Mouse (Mus musculus) CH12F3 (cell line): ENCODE measurements around the gene Nos3.

Experiments
- in situ Hi-C: fragments of 300-500 bp; cut with MboI; formaldehyde crosslinking; loops from 2 replicates; pipeline ENCODE4 v1.14.3; 2020; ENCODE audit warnings: low sequenced_read_pairs

Gene Nos3

DNA sequence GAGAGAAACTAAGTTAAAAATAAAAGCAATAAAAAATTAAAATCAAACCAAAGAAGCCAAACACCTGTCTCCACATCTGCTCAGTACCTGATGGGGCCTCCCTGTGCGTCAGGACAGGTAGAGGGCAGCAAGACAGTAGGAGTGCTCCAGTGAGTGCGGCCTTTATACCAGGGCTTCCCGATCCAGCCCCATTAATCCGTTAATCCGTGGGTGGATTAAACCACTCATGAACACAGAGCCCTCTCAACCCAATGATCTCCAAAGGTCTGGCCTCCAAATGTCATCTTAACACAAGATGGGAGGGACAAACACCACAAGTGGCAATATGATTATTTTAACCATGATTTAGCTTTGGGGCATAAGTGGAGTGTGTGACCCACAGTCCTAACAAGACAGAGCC lies 9.2 kb downstream of the Nos3 start:
- in situ Hi-C loops = no loop called here

DNA sequence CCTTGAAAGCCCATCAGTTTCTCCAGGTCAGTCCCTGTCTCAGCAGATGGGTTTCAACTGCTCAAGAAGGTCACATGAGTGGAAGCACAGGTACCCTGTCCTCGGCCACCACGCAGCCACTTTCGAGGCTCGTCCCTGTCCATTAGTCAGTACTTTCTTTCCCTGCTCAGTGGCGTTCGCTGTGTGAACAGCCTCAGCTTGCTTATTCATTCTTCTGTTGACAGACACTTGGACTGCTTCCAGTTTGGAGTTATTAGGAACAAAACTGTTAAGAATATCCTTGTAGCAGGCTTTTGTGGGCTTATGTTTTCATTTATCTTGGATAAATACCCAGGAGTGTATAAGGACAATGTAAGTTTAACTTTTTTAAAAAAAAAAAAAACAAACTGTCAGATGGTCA lies 9.6 kb downstream of the Nos3 start:
- in situ Hi-C loops = no loop called here

DNA sequence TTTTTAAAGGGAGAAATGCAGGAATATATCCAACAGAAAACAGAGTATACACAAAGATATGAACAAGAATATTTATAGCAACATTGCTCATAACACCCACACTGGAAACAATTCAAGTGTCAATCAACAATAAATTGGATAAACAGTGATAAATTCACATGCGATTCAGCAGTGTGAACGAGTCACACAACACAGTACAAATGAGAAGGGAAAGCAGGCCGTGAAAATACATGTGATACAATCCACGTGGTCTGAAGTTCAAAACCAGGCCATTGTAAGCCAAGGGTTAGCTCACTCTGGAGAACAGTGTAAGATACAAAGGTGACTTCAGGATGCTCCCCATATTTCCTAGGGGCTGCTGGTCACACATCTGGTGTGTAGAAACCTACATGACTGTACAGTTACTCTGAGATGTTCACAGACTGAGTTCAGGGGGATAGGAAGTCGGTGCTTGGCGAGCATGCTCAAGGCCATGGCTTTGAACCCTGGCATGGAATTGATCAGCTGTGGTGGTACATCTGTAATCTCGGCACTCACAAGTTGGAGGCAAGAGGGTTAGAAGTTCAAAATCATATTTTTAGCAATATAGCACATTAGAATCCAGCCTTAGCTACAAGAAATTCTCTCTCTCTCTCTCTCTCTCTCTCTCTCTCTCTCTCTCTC lies 10.2 kb downstream of the Nos3 start:
- in situ Hi-C loops = no loop called here

DNA sequence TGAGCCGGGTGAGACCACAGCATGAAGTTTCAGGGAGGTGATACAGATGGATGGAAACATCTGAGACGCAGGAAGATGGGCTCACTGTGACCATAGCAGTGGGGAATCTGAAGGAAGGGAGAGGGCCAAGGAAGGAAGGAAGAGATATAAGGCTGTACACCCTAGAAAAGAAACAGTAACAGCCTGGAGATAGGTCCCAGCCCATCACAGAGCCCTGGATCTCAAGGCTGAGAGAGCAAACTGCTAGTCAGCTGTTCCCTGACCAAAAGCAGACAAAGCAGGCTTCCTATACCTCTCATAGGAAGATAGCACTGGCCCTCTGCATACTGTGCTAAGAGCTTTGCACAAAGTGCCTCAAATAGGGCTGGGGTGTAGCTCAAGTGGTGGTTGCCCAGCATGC lies 14.1 kb downstream of the Nos3 start:
- in situ Hi-C loops = no loop called here

DNA sequence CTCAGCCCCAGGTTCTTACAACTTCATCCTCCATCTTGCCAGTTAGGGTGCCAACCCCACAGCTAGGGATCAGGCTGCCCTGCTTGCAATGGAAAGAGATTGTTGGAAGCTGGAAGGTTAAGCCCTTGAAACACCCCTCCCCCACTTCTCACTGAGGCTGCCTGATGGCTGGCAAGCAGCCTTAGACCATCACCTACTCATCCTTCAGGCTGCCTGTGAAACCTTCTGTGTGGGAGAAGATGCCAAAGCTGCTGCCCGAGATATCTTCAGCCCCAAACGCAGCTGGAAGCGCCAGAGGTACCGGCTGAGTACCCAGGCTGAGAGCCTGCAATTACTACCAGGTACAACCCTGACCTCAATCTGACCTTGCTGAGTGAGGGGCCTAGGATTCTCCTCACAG lies 14.9 kb downstream of the Nos3 start:
- in situ Hi-C loops = no loop called here

DNA sequence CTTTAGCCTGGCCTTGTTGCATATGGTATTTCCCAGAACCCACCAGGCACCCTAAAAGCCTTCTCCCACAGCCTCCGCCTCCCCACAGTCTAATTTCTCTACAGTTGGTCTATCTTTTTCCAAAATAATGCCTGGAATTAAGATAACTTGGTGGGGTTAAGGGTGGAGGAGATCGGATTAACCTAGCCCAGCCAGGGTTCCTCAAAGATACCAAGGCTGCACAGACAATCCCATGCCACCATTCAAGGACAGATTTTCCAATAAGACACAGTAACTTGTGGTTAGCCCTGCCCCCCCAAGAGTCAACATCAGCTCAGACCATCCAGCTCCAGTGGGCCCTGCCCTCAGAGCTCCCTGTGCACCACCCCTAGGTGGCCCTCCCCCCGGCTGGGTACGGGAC lies 15.9 kb downstream of the Nos3 start:
- in situ Hi-C loops = no loop called here

DNA sequence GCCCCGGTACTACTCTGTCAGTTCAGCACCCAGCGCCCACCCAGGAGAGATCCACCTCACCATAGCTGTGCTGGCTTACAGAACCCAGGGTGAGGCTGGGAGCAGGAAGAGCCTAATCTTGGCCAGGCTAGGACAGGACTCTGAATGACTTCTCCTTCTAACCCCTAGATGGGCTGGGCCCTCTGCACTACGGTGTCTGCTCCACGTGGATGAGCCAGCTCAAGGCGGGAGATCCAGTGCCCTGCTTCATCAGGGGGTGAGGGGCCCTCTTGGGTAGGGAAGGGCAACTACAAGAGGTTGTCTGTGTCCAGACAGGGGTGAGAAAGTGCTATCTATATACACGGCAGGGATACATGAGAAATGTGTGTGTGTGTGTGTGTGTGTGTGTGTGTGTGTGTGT lies 16.9 kb downstream of the Nos3 start:
- in situ Hi-C loops = no loop called here

DNA sequence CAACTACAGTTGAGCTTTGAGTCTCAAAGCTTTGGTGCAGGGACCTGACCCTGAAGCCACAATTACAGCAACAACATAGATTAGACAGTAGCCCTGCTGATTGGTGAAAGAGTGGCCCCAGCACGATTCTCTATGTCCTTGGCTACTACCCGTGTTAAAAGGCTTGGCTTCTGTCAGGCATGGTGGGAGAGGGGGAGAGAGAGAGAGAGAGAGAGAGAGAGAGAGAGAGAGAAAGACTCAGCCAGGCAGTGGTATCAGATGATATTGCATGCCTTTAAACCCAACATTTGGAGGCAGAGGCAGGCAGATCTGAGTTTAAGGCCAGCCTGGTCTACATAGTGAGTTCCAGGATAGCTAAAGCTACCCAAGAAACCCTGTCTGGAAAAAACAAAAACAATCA lies 17.4 kb downstream of the Nos3 start:
- in situ Hi-C loops = no loop called here

DNA sequence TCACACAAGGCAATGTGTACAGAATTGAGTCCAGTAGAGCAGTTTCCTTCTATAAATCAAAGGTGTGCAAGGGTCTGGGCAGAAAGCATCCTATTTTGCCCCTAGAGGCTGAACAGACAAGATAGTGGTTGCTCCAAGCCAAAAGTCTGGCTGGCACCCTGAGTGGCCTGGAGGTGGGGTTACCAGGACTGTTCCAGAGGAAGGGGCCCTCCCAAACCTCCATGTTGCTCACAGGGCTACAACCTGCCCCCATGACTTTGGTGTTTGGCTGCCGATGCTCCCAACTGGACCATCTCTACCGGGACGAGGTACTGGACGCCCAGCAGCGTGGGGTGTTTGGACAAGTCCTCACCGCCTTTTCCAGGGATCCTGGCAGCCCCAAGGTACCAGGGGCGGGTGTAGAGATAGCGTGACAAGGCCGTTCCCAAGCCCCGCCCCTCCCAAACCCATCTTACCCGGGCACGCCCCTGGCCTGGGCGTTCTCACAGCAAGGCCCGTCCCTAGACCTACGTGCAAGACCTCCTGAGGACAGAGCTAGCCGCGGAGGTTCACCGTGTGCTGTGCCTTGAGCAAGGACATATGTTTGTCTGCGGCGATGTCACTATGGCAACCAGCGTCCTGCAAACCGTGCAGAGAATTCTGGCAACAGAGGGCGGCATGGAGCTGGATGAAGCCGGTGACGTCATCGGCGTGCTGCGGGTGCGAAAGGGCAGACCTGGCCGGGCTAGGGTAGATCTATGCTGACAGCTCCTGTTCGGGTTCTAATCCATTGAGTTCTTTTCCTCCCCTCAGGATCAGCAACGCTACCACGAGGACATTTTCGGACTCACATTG lies 18.6 kb downstream of the Nos3 start:
- in situ Hi-C loops = no loop called here

DNA sequence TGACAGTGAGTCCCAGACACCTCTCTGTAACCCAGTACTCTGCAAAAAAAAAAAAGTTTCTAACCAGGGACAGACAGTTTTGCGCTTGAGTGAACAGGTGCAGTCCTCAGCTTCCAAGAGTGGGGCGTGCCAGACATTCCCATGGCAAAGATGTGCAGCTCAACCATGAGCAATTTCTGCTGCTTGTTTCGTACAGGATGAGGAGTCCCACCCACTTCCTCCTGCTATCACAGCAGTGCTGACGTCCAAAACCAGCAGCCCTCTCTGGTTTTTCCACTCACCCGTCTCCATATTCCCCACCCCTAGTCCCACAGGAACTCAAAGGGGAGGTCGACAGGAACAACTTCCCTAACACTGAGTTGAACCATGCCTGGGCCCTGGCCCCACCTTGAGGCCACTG lies 19.8 kb downstream of the Nos3 start:
- in situ Hi-C loops = no loop called here

DNA sequence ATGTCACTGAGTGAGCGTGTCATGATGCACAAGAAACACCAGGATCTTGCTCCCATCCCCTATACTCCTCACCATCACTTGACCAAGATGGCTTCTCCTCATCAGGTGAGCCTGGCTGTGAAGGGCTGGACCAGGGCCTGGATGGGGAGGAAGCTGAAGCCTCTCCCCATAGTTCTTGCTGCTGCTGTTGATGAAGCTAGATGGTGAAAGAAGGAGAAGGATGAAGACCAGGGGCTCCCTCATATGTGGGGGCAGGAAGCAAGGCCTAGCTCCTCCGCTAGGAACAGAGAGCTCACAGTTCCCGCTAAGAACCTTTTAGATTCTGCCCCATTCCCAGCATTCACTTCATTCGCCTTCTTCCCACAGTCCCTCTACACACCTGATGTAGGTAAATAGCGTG lies 20.8 kb downstream of the Nos3 start:
- in situ Hi-C loops = no loop called here

DNA sequence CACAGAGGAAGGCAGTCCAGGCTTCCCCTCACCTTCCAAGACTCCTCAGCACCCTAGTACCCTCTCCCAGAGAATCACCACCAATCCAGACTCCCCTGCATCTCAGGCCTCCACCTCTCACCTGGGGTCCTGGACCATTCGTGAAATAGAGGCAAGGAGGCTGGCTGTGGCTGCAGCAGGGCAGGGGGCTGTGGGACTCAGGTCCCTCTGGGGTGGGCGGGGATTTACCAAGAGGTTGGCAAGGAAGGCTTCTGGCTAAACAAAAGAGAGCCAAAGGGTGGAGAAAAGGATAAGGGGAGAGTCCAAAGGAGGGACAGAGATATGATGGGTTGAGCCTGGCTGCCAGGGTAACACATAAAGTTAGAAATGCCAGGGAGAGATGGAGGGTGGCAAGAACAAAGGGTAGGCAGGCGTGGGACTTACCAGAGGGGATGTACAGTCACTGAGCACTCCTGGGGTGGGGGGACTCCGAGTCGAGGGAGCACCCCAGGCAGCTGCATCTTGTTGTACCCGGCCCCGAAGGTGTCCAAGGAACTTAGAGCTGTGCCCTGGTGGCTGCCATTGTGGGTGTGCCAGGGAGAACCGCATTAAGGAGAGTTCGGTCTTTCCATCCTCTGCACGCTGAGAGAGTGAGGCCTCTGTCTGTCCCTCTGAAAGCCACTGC lies 21.4 kb downstream of the Nos3 start:
- in situ Hi-C loops = no loop called here

DNA sequence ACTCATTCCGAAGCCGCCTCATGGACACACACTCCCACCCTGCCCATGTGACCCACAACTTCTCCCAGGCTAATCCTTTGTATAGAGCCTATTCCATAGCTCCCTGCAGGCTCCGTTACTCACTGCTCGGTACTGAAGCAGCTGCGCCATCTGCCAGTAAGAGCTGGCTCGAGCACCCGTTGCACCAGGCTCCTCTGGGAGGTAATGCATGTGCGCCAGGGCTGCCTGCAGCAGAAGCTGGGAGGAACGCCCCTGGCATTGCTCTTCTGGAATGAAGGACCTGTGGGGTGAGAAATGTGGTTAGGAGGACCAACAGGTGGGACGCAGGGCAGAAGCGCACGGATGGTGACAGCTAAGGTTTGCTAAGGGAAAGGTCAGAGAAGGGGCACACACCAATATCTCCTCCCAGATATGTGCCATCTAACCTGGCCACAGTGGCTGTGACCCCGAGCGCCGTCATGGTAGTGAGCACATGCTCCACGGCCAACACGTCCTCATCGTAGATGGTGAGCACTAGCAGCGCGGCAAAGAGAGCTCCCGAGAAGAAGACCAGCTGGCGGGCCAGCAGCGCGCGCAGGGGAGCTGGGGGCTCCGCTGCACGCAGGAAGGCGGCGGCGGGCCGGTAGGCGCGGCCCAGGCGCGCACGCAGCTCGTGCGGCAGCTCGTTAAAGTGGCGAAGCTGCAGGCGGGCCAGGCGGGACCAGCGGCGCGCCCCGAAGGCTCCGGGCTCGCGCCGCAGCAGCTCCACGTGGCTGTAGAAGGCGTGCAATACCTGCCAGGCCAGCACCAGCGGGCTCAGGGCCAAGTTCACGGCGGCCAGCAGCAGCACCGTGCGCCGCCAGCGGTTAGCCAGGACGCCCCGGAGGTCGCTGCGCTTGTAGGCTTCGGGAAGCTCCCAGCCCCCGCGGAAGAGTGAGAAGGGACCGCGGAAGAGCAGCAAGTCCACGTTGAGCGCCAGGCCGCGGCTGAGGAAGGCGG lies 22.9 kb downstream of the Nos3 start:
- in situ Hi-C loops = no loop called here

DNA sequence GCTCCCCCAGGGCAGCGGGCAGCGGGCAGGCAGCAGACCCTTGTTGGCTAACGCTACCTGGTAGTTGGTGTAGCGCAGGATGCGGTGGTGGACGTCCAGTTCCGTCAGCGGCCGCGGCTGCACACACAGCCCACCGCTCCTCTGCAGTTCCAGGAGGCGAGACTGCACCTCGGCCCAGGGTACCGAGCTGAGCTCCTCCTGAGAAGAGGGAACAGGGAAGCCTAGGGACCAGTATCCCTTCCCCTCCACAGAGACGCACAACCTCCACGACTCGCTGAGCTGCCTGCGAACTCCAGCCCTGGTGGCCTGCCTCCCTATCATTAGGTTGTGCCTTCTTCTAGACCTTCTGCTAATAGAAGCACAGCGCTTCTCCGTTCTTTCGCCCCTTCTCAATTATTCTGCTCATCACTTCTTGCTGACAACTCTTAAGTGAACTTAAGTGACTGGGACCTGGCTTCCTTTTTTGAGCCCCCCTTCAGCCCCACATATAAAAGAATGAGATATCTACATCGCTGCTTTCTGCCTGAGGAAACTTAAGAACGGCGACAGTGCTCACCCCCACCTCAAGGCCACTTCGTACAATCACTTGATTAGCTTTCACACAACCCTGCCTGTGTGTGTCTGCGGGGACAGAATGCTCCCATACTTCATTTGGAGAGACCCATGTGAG lies 23.8 kb downstream of the Nos3 start:
- in situ Hi-C loops = no loop called here

DNA sequence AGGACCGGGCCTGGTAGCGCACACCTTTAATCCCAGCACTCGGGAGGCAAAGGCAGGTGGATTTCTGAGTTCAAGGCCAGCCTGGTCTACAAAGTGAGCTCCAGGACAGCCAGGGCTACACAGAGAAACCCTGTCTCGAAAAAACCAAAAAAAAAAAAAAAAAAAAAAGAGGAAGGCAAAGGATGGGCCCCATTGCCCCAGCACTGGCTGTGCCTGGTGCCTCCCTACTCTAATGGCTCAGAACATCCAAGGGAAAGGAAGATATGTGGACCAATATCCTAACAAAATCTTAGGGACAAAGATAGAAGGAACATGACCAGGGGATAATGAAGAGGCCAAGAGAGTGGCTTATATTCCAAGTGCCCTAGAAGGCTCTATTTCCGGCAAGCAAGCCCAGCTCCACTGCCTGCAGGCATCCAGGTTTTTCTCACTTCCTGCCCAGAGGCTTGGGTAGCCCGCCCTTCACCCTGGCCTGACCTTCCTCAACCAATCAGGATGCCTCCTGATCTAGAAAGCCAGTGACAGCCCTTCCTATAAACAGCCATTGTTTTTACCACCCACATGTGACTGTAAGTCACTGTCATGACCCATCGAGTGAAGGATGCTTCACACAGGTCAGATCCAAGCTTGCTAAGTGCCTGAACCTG lies 24.5 kb downstream of the Nos3 start:
- in situ Hi-C loops = no loop called here

DNA sequence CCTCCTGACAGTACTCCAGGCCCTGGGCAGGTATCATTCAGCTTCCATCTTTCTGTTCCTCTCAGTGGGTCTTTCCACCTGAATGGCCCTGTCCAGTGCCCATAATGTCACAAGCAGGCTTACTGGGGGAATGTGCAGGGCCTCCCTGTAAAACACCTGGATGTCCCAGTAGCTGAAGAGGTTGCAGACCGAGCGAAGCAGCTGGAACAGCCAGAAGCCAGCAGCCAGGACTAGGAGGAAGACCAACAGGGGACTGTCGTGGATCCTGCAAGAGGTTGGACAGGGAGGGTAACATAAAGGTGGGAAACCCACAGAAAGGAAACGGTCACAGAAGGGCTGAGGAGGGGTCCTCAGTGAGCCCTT lies 25.0 kb downstream of the Nos3 start:
- in situ Hi-C loops = no loop called here

DNA sequence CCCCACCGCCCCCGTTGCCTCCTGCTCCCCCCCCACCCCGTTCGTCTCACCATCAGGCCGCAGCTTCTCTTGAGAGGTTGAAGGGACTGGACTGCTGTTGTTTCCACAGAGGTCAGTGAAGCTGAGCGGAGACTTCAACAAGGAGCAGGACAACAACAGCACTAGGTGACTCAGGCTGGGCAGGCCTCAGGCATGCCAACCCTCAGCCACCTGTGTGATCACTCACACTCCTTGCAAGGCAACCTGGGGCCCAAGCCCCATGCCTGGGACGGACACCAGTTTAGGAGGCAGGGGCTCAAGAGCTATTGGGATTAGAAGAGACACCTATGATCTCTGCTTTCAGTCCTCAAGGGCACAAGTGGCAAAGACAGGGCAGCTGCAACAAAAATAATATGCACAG lies 27.3 kb downstream of the Nos3 start, which contains the start of gene Atg9b:
Gene Atg9b, minus strand, starts transcription at position 280 of the 400 bp plus-strand sequence.
- in situ Hi-C loops = no loop called here

DNA sequence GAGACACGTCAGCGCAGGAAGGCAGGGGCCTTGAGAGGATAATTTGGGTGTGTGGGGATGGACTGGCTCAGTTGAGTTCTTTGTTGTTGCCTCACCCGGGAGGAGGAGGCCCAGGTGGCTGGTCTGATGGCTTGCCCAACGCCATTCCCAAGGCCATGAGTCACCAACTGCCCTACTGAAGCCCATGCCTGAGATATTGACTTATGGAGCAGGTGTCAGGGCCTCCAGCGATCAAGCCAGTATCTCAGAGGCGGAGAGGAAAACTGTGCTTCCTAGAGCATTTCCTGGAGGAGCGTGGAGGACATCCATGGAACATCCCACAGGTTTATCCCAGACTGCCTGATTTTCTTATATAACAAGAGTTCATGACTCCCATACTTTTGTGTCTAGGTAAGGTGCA lies 28.1 kb downstream of the Nos3 start:
- in situ Hi-C loops = no loop called here

DNA sequence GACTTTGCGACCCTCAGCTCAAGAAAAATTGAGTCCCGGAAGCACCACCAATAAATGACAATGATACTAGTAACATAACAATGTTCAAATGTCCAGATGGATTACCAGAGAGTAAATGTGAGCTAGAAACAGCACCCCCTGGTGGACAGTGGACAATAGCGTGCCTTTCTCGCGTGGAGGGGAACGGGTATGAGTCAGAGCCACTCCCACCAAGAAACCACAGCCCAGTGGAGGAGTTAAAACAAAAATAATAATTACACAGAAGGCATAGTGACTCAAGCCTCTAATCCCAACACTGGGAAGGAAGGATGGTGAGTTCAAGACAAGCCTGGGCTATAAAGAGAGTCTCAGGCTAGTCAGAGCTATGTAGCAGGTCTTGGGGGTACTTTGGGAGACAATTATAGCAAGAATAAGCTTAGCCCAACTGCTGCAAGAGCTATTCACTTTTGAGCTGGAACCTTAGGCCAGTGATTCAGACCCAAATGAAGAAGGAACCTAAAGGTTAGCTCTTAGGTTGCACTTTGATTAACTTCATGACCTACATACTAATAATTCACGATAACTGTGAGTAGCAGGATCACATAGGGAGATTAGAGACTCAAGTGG lies 28.9 kb downstream of the Nos3 start, which contains the start of gene Abcb8:
Gene Abcb8, plus strand, starts transcription at position 272 of the 606 bp plus-strand sequence.
- in situ Hi-C loops = no loop called here
